Mouse (Mus musculus) liver, postnatal 0 days (tissue): Measurements from ENCODE around the gene Brsk2. TPM values are rescaled to one million over a fixed set of nuclear protein-coding genes. Genes with fewer than 3 reads are reported as not detected.

Experiments
- ATAC-seq: fragments of 200-750 bp; cut with Nextera tagmentation; 2 replicates; pipeline ENCODE4 v1.8.0; 2017; ENCODE audit warnings: mild to moderate bottlenecking, moderate library complexity
- DNase-seq: peaks from one replicate; pipeline ENCODE4 v3.0.0-alpha.2; 2016
- H3K27ac ChIP-seq: fragments of 300-500 bp; sonication (generic); 2 replicates; pipeline ENCODE4 v1.5.1; 2014; ENCODE audit warnings: antibody characterized with exemption, moderate library complexity, mild to moderate bottlenecking, low read depth
- H3K27me3 ChIP-seq: fragments of 300-500 bp; sonication (generic); 2 replicates; pipeline ENCODE4 v1.6.1; 2014; ENCODE audit warnings: low read length, control low read depth, mixed read lengths; ENCODE audit not compliant: insufficient read depth
- H3K36me3 ChIP-seq: fragments of 300-500 bp; sonication (generic); replicated peaks from 2 replicates; pipeline ENCODE4 v1.6.1; 2014; ENCODE audit warnings: mild to moderate bottlenecking, control low read depth, low read length, moderate library complexity, mixed read lengths; ENCODE audit not compliant: insufficient read depth
- H3K4me1 ChIP-seq: fragments of 300-500 bp; sonication (generic); 2 replicates; pipeline ENCODE4 v1.6.1; 2014; ENCODE audit warnings: antibody characterized with exemption, mild to moderate bottlenecking, control low read depth; ENCODE audit not compliant: insufficient read depth
- H3K4me2 ChIP-seq: fragments of 300-500 bp; sonication (generic); 2 replicates; pipeline ENCODE4 v1.6.1; 2014; ENCODE audit warnings: low read depth, mild to moderate bottlenecking, low read length, moderate library complexity, mixed read lengths
- H3K4me3 ChIP-seq: fragments of 300-500 bp; sonication (generic); 2 replicates; pipeline ENCODE4 v1.5.1; 2014; ENCODE audit warnings: low read depth, low read length
- H3K9ac ChIP-seq: fragments of 300-500 bp; sonication (generic); replicated peaks from 2 replicates; pipeline ENCODE4 v1.6.1; 2014; ENCODE audit warnings: mild to moderate bottlenecking, moderate library complexity
- H3K9me3 ChIP-seq: fragments of 300-500 bp; sonication (generic); 2 replicates; pipeline ENCODE4 v1.6.1; 2016; ENCODE audit warnings: mild to moderate bottlenecking, control low read depth, low read length, mixed read lengths
- CTCF ChIP-seq: sonication (generic); IDR thresholded peaks from 2 replicates; pipeline ENCODE4 v1.5.1; 2016; ENCODE audit warnings: antibody characterized with exemption, low read depth
- EP300 ChIP-seq: IDR thresholded peaks from 2 replicates; pipeline ENCODE4 v1.6.1; 2016; ENCODE audit warnings: antibody characterized with exemption, low read depth, mild to moderate bottlenecking
- WGBS: fragments of 180-500 bp; shearing (Covaris S2); extraction: QIAGEN DNeasy Blood & Tissue Kit; methylation state at CpG from one replicate; pipeline ENCODE4 v1.1.7; 2014; ENCODE audit not compliant: insufficient replicate concordance; 5-methylcytosine and 5-hydroxymethylcytosine counted together
- polyA plus RNA-seq: library from polyadenylated mRNA; unstranded; fragments of >200 nt; fragmentation: Nextera tagmentation; extraction: Ambion mirVana; gene quantifications from 2 replicates; pipeline ENCODE4 v1.2.1, GENCODE M21; 2015

Gene Brsk2
- polyA plus RNA-seq, 1 experiment from 2014 or later = 0.13 TPM

DNA sequence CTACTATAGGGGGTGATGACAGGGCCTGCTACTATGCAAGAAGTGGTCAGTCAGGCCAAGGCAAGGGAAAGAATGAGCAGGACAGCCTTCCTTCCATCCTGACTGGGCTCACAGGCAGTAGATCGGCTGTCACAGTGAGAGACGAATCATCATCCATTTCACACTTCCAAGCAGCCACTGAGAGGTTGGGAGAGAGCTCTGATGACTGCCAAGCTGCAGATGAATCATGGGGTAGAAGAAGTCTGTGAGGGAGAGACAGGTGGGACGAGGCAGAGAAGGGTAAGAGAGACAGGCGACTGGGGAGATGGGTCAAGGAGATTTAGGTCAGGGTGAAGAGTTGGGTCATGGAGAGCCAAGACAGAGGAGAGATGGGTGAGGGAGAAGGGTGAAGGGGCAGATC, 3.4 kb downstream of the Brsk2 start:
- no peaks in the 10 kb centered on the region for H3K9me3 ChIP-seq

DNA sequence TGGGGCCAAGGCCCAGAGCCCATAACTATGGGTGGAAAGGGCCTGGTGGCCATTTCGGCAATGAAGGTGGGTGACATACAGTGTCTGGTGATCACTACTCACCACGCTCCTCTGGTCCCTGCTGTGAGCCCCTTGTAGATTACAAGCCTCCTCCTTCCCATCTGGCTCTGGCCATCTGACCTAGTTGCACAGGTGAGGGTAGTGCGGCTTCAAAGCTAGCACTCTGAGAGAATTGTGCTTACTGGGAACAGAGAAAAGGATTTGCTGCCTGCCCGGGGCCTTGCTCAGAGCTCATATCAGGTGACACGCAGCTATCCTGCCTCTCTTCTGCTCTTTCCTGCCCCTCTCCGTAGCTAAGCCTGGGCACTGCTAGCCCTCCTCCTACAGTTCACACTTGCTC, 4.1 kb downstream of the Brsk2 start:
- no peak for DNase-seq
- WGBS = 61% methylated on average over 6 of the region's 6 CpGs
- Histone ChIP-seq H3K9ac (no peak overlapping the region), H3K4me3 (no peak overlapping the region), H3K27ac (no peak overlapping the region), H3K27me3 (peaks cover 38% of the 10 kb centered on the region), H3K4me1 (peaks cover 10% of the 10 kb centered on the region), H3K36me3 (no peaks in the 10 kb centered on the region), H3K4me2 (no peak overlapping the region), H3K9me3 (no peaks in the 10 kb centered on the region)
- no peak for ATAC-seq
- TF ChIP-seq CTCF (no peak), EP300 (no peak)

More for the DNA sequence above, 3.4 kb downstream of the Brsk2 start:
- no peak for DNase-seq
- Histone ChIP-seq H3K9ac (no peak overlapping the region), H3K27me3 (peaks cover 45% of the 10 kb centered on the region), H3K36me3 (no peaks in the 10 kb centered on the region), H3K4me2 (no peak overlapping the region), H3K4me1 (peaks cover 10% of the 10 kb centered on the region), H3K4me3 (no peak overlapping the region), H3K27ac (no peak overlapping the region)
- TF ChIP-seq CTCF (no peak), EP300 (no peak)
- 74% methylated on average over 4 of the region's 4 CpGs for WGBS
- no peak for ATAC-seq

DNA sequence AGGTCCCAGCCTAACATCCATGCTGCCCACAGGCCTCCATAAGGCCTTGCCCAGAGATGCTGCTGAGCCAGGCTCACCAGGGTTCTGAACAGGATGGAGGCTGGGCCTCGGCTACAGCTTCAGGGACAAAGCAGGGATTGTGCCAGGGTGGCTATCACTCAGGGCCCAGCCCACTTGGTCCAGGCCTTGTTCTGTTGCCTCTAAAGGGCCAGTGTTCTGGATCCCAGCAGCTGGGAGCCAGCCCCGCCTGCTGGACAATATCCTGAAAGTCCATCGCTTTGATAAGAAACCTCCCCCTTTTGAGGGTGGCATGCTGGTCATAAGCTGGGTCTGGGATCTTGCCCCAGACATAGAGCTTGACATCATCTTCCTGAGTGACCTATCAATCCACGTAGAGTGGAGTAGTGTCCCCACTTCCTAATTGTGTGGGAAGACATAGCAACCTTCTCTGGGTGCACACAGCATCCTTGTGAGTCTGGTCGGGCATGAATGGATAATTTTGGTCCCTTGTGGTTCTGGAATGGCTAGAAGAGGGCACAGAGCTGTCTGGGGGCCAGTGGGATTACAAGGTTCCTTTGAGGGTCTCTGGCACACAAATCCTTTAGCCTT, 6.1 kb downstream of the Brsk2 start:
- TF ChIP-seq EP300 (no peak), CTCF (no peak)
- peaks cover 25% of the 10 kb centered on the region for H3K27me3 ChIP-seq
- no peak overlapping the region for H3K4me3 ChIP-seq
- no peak for DNase-seq
- H3K27ac ChIP-seq = no peak overlapping the region
- no peak for ATAC-seq
- H3K4me2 ChIP-seq = no peak overlapping the region
- no peaks in the 10 kb centered on the region for H3K9me3 ChIP-seq
- no peaks in the 10 kb centered on the region for H3K4me1 ChIP-seq
- 64% methylated on average over 5 of the region's 5 CpGs for WGBS
- no peaks in the 10 kb centered on the region for H3K36me3 ChIP-seq
- H3K9ac ChIP-seq = no peak overlapping the region

DNA sequence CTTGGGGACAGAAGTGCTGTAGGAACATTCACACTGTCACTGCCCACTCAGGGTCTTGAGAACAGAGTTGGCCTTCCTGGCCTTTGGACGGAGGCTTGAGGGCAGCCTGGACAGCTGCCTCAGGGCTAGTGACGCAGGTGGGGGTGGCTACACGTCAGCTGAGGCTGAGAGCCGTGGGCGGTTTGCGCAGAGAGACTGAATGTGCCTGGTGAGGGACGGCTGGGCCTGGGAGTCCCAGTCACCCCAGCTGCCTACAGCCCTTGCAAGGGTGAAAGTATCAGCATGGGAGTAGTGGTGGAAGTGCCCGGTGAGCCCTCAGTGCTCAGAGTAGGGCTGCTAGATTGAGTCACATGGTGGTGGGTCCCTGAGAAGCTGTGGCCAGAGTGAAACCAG, 6.6 kb downstream of the Brsk2 start:
- H3K4me3 ChIP-seq = no peak overlapping the region
- H3K9ac ChIP-seq = no peak overlapping the region
- no peak for ATAC-seq
- no peak overlapping the region for H3K4me2 ChIP-seq
- no peak for DNase-seq
- H3K9me3 ChIP-seq = no peaks in the 10 kb centered on the region
- no peak for TF ChIP-seq EP300
- TF ChIP-seq CTCF = no peak
- H3K36me3 ChIP-seq = no peaks in the 10 kb centered on the region
- 66% methylated on average over 8 of the region's 8 CpGs for WGBS
- H3K27me3 ChIP-seq = peaks cover 20% of the 10 kb centered on the region
- no peak overlapping the region for H3K27ac ChIP-seq
- H3K4me1 ChIP-seq = no peaks in the 10 kb centered on the region

DNA sequence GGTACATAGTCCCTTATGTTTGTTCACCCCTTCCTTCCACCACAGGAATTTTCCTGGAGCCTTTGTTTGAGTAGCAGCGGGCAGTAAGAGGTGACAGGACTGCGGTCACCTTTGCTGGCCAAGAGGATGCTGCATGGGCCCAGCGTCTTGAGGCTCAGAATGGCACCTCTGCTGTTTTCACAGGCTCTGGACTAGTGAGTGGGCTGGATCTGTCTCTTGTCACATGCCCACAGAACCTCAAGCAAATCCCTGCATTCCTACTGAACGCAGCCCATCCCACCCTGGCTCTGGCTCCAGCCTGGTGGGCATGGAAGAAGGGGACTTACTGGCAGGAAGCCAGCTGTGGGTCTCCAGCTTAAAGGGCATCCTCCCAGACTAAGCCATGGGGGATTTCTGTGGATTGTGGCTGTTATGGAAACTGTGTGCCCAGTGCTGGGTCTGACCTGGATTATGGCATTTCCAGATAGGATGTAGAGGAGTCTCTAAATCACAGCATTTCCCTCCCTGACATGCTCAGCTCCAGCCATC, 8.0 kb downstream of the Brsk2 start:
- WGBS = 66% methylated on average over 4 of the region's 4 CpGs
- TF ChIP-seq CTCF (no peak), EP300 (no peak)
- ATAC-seq = no peak

DNA sequence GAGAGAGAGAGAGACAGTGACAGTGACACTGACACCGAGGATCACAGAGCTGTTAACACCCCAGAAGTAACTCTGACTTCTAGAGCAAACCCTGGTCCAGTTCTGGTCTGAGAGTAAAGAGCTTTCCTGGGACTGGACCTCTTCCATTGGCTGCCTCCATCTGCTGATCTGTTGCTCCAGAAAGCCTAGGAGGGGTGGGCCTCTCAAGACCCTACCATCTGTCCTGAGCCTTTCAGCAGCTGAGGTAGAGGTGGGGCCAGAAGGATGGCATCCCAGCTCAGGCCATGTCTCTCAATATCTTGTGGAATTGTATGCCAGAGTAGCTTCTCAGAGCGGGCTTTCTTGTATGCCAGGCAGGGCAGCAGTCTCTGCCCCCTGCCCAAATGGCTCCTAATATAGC, 8.7 kb downstream of the Brsk2 start:
- Histone ChIP-seq H3K4me2 (no peak overlapping the region), H3K9ac (no peak overlapping the region), H3K4me3 (no peak overlapping the region), H3K9me3 (no peaks in the 10 kb centered on the region), H3K36me3 (no peaks in the 10 kb centered on the region), H3K4me1 (no peaks in the 10 kb centered on the region), H3K27me3 (0 out of 2 replicates have a peak, but pooled peaks cover 6% of the 10 kb centered on the region), H3K27ac (no peak overlapping the region)
- 56% methylated on average over 2 of the region's 2 CpGs for WGBS
- DNase-seq (no peak), ATAC-seq (no peak)
- no peak for TF ChIP-seq CTCF
- TF ChIP-seq EP300 = no peak

More for the DNA sequence above, 8.0 kb downstream of the Brsk2 start:
- no peaks in the 10 kb centered on the region for H3K9me3 ChIP-seq
- H3K27ac ChIP-seq = no peak overlapping the region
- H3K9ac ChIP-seq = no peak overlapping the region
- H3K4me2 ChIP-seq = no peak overlapping the region
- no peak overlapping the region for H3K4me3 ChIP-seq
- no peaks in the 10 kb centered on the region for H3K4me1 ChIP-seq
- DNase-seq = no peak
- no peaks in the 10 kb centered on the region for H3K36me3 ChIP-seq
- H3K27me3 ChIP-seq = 0 out of 2 replicates have a peak, but pooled peaks cover 9% of the 10 kb centered on the region
